Mouse (Mus musculus) CD4-positive, CD25-positive, alpha-beta regulatory T cell, adult 4 months (primary cell): ENCODE measurements around the gene Emx1. TPM values are rescaled to one million over a fixed set of nuclear protein-coding genes. Genes with fewer than 3 reads are reported as not detected.

ENCODE experiments used
- ATAC-seq: one replicate; pipeline ENCODE4 v1.8.0; 2017
- polyA plus RNA-seq, 2 experiments: library from polyadenylated mRNA; unstranded; fragments of 100-300 nt; shearing (Covaris generic); gene quantifications; one replicate each; pipeline ENCODE4 v1.2.1; 2017

Emx1 gene
- polyA plus RNA-seq, 2 experiments from 2014 or later: not detected

DNA sequence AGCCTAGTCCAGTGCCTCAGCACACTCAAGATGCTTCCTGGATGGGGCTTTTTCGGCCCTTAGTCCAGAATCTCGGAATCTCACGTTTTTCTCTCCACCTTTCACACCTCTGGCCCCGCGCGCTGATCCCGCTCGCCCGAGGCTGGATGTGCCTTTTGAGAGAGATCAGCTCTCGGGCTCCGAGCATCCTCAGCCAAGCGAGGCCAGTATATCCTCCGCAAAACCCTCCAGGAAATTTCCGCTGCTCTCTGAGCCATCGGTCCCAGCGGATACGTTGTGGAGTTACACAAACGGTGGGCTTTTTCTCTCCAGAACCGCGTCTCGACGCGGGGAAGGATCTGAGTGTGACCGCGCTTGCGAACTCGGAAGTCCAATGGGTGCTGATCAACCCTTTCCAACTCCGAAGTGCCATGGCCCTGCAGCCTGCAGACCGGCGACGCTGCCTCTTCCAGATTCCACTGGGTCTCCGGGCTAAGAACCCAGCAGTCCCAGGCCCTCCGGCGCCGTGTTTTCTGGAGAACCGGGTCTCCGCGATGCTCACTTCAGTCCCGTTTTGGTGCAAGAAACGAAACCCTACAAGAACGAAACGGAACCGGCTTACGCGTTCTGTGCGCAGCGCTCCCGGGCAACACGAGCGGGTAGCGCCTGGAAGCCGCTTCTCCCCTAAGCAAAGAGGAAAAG is 2.8 kb downstream of the Emx1 start:
- ATAC-seq: no peak

DNA sequence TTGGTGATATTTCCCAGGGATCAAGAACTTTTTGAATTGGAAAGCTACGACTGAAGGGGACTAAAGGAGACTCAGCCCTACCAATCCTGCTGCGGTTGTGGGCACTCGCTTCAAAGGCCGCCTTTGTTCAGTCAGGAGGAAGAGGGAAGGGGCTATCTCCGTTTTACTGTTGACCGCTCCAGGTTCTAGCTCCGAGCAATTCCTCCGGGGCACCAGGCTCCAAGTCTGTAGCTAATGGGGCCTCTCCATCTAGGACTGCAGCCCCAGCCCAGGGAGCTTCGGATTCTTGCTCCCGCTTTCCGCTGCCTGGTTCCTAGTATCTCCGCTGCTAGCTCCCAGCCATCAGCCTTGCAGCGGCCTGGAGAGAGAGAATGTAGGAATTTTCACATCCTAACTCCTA is 3.4 kb downstream of the Emx1 start:
- no peak for ATAC-seq

DNA sequence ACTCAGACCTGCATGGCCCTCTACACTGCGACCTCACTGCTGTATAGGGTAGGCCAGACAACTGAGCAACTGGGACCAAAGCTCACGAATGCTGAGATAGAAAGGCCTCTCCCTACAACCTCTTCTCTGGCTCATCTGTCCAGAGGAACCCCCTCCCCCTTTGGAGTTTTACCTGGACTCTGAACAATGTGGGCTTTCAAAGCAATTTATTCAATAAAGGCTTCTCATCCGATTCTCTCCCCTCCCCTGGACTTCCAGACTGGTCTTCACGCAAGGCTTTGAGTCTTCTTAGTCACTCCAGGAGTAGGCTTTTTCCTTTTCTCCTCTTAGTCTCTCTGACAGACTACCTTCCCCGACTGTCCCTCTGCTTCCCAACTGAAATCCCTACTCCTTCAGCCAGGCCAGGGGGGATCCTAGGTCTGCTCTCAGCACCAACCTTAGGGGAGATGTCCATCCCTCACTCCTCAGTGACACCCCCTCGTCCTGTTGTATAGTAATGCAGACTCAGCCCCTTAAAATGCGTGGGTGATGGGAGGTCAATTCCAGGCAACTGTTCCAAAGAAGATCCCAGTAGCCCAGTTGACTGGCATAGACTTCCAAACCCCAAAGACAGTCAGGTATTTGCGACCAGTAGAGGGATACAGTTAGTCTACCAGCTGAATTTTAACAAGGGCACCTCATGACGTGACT is 4.7 kb downstream of the Emx1 start:
- ATAC-seq: no peak

DNA sequence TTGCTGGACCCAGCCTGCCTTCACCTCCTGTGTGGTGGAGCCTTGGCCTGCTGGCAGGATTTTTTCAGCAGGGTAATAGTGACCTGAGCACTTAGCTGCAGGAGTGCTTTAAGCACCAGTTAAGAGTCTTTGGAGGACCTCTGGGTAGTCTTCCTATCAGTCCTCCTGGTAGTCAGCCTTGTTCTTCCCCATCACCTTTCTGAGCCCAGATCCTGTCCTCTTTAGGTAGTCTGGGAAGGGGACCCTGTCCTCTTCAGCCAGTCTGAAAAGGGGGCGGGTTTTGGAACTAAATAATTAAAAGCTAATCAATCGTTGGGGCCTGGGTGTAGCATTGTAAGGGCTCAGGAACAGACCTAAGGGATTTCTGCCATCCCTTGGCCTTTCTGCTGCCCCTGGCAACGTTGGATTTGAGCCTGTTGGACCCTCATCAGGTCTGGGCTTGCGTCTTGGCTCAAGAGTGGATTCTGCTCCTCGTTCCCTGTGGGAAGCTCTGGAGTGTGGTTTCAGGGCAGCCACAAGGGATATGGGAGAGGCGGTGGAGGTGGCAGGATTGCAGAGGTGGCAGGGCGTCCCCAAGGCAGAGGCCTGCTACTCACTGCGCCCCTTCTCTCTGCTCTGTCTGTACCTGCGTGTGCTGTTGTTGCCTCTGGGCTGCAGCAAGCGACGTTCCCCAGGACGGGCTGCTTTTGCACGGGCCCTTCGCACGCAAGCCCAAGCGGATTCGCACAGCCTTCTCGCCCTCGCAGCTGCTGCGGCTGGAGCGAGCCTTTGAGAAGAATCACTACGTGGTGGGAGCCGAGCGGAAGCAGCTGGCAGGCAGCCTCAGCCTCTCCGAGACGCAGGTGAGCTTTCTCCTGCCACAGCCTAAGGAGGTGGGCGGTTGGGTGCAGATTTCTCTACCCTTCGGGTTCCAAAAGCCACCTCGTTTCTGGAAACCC is 6.4 kb downstream of the Emx1 start:
- no peak for ATAC-seq

DNA sequence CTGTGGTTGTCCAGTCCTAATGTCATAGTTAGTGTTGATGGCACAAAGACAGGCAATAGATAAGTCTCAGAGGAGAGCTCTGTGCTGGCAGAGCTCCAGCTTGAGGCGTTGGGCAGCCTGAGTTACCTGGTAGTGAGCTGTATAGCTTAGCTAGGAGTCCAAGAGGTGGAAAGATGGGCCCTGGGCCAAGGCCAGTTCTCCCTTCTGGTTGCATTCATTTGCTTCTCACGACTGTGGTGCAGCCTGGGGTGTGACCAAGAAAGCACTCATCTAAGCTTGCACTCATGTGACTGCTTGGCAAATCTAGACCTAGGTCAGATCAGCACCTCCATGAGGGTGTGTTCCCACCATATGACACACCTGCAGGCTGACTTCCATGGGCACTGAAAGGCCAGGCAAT is 10.7 kb downstream of the Emx1 start:
- no peak for ATAC-seq

DNA sequence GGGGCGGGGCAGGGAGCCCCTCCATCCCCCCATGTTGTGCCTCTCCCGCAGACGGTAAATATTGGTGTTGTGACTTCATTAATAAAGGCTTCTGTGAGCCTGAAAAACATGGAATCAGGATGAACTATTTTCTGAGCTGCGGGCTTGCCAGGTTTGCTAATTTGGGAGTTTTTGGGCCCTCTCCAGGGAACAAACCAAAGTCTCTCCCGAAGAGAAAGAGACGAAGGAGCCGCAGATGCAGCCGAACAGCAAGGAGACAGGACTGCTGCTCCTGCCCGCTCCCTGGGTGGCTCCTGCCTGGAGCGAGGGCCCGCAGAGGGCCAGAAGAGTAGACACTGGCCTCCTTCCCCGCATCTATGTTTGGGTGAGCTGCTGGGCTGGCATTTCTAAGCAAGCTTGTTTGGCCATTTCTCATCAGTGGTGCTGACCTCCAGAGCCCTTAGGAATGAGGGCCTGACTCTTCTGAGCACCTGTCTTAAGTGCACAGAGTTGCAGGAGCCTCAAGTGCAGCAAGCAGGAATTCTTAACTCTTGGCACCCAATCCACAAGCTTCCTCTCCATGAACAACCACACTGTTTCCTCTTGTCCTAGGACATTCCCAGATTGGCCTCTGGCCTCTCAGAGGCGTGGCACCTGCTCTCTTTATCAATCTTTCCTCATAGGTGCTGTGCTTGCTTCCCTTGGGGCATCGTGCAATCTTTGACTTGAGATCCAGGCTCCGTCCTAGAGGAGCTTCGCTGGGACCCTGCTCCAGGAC is 19.1 kb downstream of the Emx1 start:
- no peak for ATAC-seq

DNA sequence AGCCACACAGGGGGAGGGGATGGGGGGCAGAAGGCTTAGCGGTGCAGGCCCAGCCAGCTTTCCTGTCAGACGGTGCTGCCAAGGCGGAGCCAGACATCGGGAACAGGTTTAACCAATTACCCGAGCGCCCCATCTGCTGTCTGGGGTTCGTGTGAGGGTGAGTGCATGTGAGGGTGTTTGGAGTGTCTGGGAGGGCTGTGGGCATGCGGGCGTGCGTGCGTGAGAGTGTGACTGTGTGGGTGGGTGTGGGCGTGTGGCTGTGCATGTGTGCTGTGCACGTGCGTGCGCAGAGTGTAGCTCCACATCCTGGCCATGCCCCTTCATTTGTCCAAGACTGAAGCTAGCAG is 19.7 kb downstream of the Emx1 start:
- no peak for ATAC-seq

DNA sequence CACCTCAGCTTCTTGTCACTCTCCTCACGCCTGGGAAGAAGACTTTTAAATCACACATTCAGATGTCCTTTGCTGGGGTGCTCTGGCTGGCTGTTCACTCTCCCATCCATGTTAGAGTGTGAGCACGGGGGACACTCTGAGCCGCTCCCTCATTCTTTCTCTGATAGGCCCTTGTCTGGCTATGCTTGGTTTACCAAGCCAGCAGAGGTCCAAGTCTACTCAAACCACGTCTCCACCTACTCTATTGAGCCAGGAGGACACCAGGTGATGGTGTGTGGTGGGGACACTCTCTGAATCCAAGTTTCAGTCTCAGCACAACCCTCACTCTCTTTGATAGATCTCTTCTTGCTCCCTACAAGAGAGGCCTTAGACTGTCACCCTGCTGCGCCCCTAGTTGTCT is 20.1 kb downstream of the Emx1 start:
- ATAC-seq: no peak

DNA sequence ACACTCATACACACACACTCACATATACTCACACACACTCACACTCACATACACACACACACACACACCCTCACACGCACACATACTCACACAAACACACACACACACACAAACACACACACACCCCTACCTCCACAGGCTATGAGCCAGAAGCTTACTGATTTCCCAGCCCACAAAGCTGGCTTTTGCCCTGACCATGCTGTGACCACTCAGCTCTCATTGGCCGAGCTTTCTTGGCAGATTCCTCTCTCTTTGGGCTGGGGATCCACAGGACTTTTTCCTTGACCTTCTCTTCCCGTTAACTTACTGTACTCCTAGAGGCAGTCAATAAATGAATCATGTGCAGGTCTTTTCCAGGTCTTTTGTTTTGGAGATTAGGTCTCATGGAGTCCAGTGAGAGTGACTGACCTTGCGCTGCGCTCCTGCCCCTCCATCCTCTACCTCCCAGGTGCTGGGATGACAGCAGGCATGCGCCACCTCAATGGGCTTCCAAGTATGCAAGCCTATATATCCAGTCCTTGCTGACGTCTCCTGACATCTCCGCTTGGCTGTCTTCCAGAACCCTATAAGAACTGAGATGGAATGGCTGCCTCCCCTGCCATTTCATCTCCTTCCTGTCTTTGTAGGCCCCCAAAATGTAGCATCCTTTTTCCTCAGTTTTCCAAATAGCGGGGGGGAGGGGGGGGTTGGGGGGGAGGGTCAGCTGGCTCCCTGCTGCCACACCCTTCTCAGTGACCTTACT is 22.2 kb downstream of the Emx1 start:
- ATAC-seq: no peak

DNA sequence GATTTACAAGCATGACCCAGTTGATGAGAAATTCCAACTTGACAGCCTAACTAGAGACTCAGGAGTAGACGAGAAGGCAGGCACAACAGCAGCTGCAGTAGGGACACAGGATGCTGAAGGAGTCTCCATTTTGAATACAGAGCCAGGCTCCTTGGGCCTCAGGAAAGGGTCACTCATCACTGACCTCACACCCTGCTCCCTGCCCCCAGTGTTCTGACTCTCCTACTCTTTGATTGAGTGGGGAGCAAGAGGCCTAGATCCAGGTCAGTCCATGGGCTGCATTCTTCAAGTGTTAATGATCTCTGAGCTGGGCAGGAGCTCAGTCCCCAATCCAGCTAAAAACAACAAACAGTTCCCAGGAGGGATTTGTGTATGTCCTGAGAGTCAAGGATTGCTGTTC is 23.4 kb downstream of the Emx1 start:
- ATAC-seq: no peak

DNA sequence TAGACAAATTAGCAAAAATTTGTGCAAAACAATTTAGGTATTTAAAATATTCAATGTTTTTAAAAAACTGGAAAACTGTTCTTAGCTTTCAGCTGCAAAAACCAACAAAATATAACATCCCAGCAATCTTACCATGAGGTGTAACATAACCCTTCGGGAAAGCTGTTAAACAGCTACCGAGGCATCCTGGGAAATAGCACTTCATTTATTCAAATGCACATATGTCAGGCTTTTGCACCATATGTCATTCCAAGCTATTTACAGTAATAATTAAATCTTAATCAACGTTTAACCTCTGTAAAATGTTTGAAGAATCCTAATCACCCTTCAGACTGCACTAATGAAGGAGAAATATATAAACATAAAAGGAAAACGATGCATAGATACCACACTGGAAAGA is 31.0 kb downstream of the Emx1 start:
- ATAC-seq: no peak

DNA sequence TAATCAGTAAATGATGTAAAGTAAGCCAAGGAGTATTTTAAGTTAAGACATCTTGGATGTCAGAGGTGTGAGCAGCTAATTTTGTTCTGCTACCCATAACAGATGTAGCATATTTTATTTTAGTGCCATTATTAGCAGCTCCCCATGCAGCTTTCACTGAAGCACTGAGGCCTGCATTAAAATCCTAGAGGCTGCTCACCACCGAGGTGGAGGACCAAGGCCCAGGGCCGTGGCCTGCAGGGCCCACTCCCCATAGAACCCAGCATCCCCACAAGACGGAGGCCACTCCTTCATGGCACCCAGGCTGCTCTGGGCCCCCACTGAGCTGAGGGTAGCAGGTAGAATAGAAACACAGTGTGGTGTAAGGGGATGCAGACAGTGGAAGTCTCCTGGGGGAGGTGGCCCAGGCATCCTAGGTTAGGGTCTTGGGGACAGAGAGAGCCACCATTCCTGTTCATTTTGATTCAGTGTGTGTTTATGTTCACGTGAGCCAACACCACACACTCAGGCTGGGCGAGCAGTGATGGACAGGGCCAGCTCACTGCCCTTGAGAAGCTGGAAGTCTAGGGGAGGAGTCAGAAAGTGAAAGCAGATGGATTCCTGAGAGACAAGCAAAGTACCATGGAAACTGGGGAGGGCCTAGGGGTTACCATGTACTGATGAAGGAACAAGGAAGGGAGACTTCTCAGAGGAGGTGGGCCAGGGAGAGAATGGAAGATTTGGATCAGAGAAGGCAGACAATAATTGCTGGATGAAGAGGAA is 31.6 kb downstream of the Emx1 start:
- no peak for ATAC-seq

DNA sequence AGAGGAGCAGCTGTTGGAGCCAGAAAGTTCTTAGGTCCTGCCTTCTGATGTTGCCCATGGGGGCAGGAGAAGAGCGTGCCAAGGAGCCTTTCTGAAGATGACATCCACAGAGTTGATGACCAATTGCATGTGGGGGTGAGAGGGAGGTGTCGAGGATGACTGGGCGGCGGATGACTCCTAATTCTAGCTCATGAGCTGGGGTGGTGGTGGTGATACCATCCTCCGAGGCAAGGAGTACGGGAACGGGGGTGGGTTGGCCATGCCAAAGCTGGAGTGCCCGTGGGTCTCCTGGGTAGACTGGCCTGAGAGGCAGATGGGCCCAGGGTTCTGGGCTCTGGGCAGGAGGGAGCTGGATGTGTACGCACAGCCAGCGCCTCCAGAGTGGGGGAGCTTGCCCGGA is 32.5 kb downstream of the Emx1 start:
- ATAC-seq: no peak

DNA sequence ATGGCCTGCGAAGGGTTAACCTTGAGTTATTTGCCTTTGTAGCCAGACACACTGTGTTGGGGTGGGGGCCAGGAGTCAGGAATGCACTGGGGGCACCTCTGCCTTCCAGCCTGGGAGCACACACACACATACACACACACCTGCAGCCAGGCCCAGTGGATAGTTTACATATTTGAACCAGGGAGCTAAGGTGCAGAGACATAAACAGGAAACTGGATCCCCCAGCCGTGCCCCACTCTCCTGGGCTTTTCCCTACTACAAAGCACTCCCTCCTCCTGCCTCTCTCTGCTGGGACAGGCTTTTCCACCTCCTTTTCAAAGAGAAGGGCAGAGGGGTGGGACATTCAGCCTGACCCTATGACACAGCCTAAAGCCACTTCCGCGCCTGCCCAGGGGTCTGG is 33.7 kb downstream of the Emx1 start:
- no peak for ATAC-seq

DNA sequence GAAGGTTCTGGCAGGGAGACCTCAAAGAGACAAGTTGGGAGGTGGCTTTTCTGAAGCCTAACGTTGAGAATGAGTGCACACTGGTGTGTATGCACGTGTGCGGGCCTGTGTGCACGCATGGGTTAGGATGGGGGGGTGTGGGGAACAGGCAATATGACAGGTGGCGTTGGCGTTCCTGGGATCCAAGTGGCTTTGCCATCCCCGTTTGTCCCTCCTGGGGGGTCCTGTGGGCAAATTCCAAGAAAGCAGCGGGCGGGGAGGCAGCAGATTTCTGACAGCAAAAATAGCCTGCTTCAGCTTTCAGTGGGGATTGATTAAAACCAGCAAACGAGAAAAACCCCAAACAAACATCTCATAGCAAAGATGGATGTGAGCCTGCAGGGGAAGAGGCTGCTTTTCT is 35.3 kb downstream of the Emx1 start:
- no peak for ATAC-seq

DNA sequence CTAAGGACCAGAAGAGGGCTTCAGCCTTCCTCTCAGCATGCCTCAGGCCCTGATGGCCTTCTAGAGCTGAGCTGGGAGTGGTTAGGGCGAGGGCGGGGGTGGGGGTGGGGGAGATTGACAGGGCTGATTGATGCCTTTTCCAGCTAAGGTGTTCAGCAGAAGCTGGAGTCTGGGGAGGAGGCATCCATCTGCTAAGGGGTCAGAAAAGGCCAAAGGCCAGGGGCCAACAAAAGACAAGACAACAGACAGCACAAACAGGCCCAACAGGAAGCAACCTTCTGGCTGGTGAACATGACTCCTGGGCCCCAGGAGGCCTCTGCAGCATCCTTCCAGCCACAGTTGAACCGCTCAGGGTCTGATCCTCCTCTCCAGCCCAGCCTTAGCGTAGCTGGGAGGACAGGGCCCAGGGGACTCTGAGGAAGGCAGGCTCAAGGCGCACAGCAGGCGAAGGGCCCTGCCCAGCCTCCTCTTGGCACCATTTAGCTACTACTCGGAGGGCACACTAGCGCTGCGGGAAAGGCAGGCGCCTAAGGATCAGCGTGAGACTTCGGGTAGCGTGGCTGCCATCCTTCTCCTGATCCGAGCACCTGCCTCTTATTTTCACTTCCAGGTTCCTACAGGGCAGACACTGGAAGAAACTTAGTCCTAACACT is 36.4 kb downstream of the Emx1 start:
- ATAC-seq: no peak

DNA sequence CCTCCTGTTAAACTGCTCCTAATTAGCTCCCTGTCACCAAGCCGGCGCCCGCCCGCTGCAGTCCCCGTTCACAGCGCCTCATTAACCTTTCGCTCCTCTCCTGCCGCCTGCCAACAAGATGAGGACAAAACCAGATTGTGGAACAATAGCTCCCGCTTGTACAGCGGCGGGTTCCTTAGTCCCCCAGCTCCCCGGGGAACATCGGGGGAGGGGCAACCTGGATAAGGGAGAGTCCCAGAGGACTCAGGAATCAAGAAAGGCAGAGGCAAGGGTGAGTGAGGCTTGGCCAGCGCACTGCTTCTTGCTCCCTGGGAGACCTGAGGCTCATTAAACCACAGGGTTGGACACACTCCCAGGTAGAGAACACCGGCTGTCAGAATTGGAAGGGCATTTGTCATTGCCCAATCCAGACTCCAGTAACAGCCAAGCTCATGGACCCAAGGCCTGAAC is 37.2 kb downstream of the Emx1 start:
- no peak for ATAC-seq

DNA sequence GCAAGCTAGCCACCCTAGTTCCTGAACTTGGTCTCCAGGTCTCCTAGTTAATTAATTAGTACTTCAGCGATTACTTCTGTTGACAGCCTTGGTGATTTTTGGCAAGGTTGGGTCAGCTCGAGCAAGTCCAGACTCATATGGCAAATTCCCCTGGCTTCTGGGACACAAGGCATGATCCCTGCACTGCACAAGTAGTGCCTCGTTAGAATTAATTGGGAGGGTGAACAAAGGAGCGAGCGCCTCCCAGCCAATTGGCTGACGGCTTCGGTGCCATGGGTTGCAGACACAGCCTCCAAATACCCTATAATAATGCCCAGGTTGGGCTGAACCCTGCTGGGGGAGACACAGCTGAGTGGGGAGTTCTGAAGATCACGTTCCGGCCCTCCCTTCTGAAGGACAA is 39.3 kb downstream of the Emx1 start:
- ATAC-seq: no peak

DNA sequence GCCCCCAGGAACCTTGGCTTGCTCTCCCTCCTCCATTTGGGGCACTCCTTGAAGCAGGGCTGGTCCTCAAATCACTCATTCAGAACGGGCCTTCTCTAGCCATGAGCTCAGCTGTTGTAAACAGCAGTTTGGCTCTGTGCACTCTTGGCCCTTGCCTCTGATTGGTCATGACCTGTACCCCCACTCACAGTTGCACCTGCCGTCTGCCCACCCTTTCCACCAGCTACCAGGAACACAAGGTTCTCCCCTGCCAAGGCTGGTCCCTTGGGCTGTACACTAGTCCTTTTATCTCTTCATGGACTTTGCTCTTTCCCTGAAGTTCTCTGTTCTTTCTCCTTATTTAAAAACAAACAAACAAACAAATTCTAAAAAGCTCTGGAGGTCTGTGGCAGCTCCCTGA is 40.3 kb downstream of the Emx1 start:
- ATAC-seq: no peak

DNA sequence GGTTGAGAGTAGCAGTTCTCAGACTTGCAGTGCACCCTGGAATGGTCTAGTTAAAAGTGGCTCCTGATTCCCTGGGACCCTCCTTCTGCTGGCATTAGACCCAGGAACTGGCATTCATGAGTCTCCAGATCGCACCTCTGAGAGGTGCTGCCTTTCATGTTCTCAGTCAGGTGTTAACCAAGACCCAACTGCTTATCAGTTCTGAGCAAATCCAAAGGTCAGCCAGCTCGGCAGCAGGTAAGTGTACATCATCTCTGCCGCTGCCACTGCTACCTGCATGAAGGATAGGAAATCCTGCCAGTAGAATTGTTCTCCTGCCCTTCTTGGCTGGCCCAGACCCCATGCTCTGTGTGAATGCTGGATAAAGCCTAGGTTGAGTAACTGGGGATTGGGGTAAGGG is 43.5 kb downstream of the Emx1 start:
- ATAC-seq: no peak

DNA sequence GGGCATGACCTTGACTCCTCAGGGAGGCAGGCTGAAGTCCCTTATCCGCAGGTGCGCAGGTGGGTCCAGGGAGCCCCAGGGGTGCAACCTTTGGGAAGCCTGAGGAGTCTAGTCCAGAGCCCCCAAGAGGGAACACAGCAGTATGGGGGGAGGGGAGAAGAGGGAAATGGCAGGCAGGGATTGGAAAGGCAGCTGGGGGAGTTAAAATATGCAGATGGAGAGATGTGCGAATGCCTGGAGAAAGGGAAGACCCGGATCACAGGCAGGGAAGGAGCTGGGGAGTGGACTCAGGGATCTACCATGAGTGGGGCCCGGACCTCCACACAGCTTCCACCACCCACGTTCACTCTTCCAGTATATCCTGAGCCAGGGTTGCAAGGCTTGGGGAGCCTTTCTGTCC is 44.2 kb downstream of the Emx1 start:
- ATAC-seq: no peak
